Mouse (Mus musculus): ENCODE measurements at regions not wholly inside any gene's neighbourhood (a gene's known extent, or its start where the extent isn't known, plus 50 kb on each side); places are given as distances from the start of the nearest gene placed in this dataset.
"Not testable (repeated sequence)": the region's sequence is repeated elsewhere in the genome, so short reads cannot be mapped to it uniquely, and the experiment has no call there.

DNA sequence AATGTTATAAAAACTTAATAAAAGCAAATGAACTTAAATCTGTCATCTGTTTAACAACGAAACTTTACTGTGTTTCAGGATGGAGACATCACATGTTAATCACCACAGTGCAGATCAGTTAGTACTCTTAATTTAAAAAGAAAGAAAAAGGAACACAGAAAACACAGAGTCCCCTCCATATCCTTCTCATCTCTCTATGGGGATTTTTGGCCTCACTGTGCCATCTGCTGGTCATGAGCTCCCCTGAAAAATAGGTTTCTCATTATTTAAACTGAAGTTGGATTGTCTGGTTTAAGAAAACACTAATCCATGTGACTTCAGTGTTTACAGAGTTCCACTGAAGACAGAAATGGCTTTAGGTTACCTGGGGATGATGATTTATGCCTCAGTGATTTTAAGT, 548.7 kb upstream of the Zfp386 start:
- Histone ChIP-seq H3K9ac (replicated peaks) (no peak overlapping the region), H3K36me3 (no peaks in the 10 kb centered on the region), H3K4me1 (replicated peaks) (no peaks in the 10 kb centered on the region), H3K9me3 (peaks cover 25% of the 10 kb centered on the region), H3K4me3 (replicated peaks) (no peak overlapping the region), H3K27me3 (no peaks in the 10 kb centered on the region), H3K27ac (no peak overlapping the region), H3K4me2 (replicated peaks) (no peak overlapping the region)
- WGBS = 68% methylated on average over 1 of the region's 1 CpGs
- ATAC-seq = no peak

DNA sequence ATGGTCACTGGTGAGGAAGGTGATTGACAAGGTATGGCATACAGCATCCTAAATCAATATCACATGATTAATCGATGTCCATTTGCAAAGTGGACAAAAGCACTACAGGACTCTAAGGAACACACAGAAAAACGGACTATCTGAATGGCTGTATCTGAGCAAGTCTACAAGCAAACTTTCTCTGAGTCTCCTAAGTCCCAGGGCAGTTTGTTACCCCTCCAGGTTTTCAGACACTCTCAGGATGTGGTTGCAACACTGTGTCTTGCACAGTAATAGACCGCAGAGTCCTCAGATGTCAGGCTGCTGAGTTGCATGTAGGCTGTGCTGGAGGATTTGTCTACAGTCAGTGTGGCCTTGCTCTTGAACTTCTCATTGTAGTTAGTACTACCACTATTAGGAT, 540.2 kb upstream of the Zfp386 start:
- 63% methylated on average over 3 of the region's 3 CpGs for WGBS
- H3K27ac ChIP-seq; H3K27me3 ChIP-seq; ATAC-seq; H3K4me3 ChIP-seq (replicated peaks); H3K4me1 ChIP-seq (replicated peaks); H3K4me2 ChIP-seq (replicated peaks); H3K9ac ChIP-seq (replicated peaks); H3K36me3 ChIP-seq: not testable (repeated sequence)
- H3K9me3 ChIP-seq = peaks cover 13% of the 10 kb centered on the region; the same call in 1 of the 2 replicates

DNA sequence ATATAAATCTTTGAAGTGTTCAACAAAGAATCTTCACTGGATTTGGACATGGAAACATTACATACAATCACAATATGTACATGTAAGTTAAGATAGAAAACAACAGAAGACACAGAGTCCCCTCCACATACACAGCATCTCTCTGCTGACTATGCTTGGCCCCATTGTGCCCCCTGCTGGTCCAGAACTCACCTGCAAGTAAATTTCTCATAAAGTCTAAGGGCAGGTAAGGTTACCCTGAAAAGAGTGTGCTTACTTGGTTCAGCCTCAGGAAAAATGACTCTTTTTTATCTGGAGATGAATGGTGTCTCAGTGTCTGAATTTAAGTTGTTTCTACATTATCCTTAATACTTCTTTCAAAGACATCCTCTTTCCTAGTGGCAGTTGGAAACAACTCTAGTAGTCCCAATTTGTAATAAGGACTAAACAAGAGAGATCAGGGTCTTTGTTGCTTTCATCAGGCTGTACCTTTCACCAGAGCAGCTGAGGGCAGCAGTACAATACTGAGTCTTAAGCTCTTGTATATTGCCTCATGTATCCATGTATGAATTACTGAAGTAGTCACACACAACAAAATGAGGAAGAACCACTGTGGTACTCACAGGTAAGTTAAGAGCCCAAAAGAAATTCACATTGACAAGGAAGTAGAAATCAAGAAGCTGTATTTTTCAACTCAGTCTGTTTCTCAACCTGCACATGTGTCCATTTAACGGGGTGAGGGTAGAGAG, 538.7 kb upstream of the Zfp386 start:
- H3K36me3 ChIP-seq; H3K9ac ChIP-seq (replicated peaks); H3K27me3 ChIP-seq; H3K4me2 ChIP-seq (replicated peaks); H3K4me3 ChIP-seq (replicated peaks); H3K4me1 ChIP-seq (replicated peaks); ATAC-seq; H3K27ac ChIP-seq; H3K9me3 ChIP-seq: not testable (repeated sequence)
- WGBS = 35% methylated on average over 1 of the region's 1 CpGs

GRCm38 (mm10) chr12:115518778-115519541, 528.6 kb upstream of the Zfp386 start:
- not testable (repeated sequence) for H3K36me3 ChIP-seq; H3K4me3 ChIP-seq (replicated peaks); H3K9ac ChIP-seq (replicated peaks); H3K27me3 ChIP-seq; ATAC-seq; H3K4me2 ChIP-seq (replicated peaks); H3K27ac ChIP-seq; H3K4me1 ChIP-seq (replicated peaks)
- 82% methylated on average over 2 of the region's 2 CpGs for WGBS
- peaks cover 20% of the 10 kb centered on the region; the same call in 1 of the 2 replicates for H3K9me3 ChIP-seq

GRCm38 (mm10) chr12:115527065-115527464, 520.5 kb upstream of the Zfp386 start:
- Histone ChIP-seq H3K4me1 (replicated peaks) (no peaks in the 10 kb centered on the region), H3K9ac (replicated peaks) (no peak overlapping the region), H3K4me3 (replicated peaks) (no peak overlapping the region), H3K4me2 (replicated peaks) (no peak overlapping the region), H3K9me3 (peaks cover 37% of the 10 kb centered on the region), H3K27me3 (no peaks in the 10 kb centered on the region), H3K36me3 (no peaks in the 10 kb centered on the region), H3K27ac (no peak overlapping the region)
- ATAC-seq = no peak
- 74% methylated on average over 3 of the region's 3 CpGs for WGBS

DNA sequence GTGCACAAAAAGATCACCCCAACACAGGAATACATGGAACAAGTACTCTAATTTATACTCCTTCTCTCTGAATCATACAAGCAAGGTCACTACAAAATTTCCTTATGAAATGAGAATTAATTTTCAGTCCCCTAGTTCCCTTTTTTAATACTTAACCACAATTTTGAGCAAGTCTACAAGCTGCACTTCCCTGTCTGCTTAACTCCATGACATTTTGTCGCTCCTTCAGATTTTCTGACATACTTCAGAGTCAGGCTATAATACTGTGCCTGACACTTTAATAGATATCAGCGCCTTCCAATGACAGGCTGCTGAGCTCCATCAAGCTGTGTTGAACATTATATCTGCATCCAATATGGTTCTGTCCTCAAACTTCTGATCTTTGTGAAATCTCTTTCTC, 505.0 kb upstream of the Zfp386 start:
- ATAC-seq = no peak
- Histone ChIP-seq H3K4me3 (replicated peaks) (no peak overlapping the region), H3K4me1 (replicated peaks) (no peaks in the 10 kb centered on the region), H3K27me3 (no peaks in the 10 kb centered on the region), H3K9ac (replicated peaks) (no peak overlapping the region), H3K27ac (no peak overlapping the region), H3K9me3 (peaks cover 46% of the 10 kb centered on the region), H3K36me3 (no peaks in the 10 kb centered on the region), H3K4me2 (replicated peaks) (no peak overlapping the region)
- WGBS = 75% methylated on average over 2 of the region's 2 CpGs

GRCm38 (mm10) chr12:115566878-115567277, 480.6 kb upstream of the Zfp386 start:
- peaks cover 14% of the 10 kb centered on the region; the same call in 1 of the 2 replicates for H3K9me3 ChIP-seq
- ATAC-seq; H3K36me3 ChIP-seq; H3K27ac ChIP-seq; H3K4me2 ChIP-seq (replicated peaks); H3K4me1 ChIP-seq (replicated peaks); H3K27me3 ChIP-seq; H3K4me3 ChIP-seq (replicated peaks); H3K9ac ChIP-seq (replicated peaks): not testable (repeated sequence)
- 70% methylated on average over 4 of the region's 4 CpGs for WGBS

GRCm38 (mm10) chr12:115592985-115593384, 454.5 kb upstream of the Zfp386 start:
- WGBS = 93% methylated on average over 4 of the region's 4 CpGs
- not testable (repeated sequence) for H3K4me1 ChIP-seq (replicated peaks); ATAC-seq; H3K9ac ChIP-seq (replicated peaks); H3K4me2 ChIP-seq (replicated peaks); H3K4me3 ChIP-seq (replicated peaks); H3K27ac ChIP-seq; H3K36me3 ChIP-seq; H3K27me3 ChIP-seq
- peaks cover 28% of the 10 kb centered on the region; the same call in 1 of the 2 replicates for H3K9me3 ChIP-seq

DNA sequence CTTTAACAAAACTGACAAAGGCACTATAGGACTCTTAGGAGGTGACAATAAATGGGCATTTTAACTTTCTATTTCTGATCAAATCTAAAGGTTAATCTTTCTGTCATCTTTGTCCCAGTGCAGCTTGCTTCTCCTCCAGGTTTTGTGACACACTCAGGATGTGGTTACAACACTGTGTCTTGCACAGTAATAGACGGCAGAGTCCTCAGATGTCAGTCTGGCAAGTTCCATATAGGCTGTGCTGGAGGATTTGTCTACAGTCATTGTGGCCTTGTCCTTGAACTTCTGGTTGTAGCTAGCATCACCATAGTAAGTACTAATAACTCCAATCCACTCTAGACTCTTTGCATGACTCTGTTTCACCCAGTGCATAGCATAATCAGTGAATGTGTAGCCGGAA, 443.8 kb upstream of the Zfp386 start:
- H3K27me3 ChIP-seq = no peaks in the 10 kb centered on the region
- H3K27ac ChIP-seq = no peak overlapping the region
- WGBS = 92% methylated on average over 2 of the region's 2 CpGs

DNA sequence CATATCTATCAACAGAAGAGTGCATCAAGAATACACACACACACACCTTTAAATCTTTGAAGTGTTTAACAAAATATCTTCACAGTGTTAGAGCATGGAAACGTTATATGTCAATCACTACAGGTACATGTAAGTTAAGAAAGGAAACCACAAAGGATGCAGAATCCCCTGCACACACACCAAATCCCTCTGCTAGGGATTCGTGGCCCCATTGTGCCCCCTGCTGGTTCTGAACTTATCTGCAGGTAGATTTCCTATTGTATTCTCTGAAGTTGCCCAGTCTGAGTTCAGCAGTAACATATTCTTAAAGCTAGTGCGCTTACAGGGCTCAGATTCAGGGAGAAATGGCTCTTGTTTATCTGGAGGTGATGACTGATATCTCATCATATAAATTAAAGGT, 442.6 kb upstream of the Zfp386 start:
- ATAC-seq = no peak
- no peak overlapping the region for H3K4me3 ChIP-seq (replicated peaks)
- H3K9ac ChIP-seq (replicated peaks) = no peak overlapping the region
- WGBS = 57% methylated on average over 3 of the region's 3 CpGs
- no peaks in the 10 kb centered on the region for H3K27me3 ChIP-seq
- H3K4me1 ChIP-seq (replicated peaks) = no peaks in the 10 kb centered on the region
- H3K9me3 ChIP-seq = peaks cover 52% of the 10 kb centered on the region
- H3K27ac ChIP-seq = no peak overlapping the region
- H3K36me3 ChIP-seq = no peaks in the 10 kb centered on the region
- no peak overlapping the region for H3K4me2 ChIP-seq (replicated peaks)

More for the DNA sequence above, 443.8 kb upstream of the Zfp386 start:
- no peak for ATAC-seq
- H3K9me3 ChIP-seq = peaks cover 49% of the 10 kb centered on the region
- H3K4me1 ChIP-seq (replicated peaks) = no peaks in the 10 kb centered on the region
- no peaks in the 10 kb centered on the region for H3K36me3 ChIP-seq
- no peak overlapping the region for H3K4me3 ChIP-seq (replicated peaks)
- H3K9ac ChIP-seq (replicated peaks) = no peak overlapping the region
- H3K4me2 ChIP-seq (replicated peaks) = no peak overlapping the region

DNA sequence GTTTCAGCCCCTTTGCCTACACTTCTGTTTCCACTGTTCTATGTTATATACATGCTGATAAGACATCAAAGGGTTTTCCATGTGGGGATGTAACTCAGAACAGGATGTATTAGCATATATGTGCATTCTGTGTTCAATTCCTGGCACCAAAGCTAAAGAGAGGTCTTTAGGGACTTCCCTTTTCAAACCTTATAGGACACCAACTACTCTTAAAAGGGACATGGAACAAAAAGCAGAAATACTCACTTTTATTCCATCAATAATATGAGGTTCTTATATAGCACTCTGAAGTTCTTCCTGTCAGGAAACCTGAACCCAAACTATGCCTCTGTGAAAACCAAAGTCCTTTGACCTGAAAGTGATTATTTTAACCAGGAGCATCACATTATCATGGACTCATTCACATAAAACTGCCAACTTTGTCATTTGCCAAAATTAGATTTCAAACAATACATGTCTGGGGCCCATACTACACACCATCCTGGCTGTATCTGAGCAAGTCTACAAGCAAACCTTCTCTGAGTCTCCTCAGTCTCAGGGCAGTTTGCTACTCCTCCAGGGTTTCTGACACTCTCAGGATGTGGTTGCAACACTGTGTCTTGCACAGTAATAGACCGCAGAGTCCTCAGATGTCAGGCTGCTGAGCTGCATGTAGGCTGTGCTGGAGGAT, 424.8 kb upstream of the Zfp386 start:
- not testable (repeated sequence) for H3K4me2 ChIP-seq (replicated peaks); H3K9ac ChIP-seq (replicated peaks); H3K27ac ChIP-seq; H3K4me1 ChIP-seq (replicated peaks); H3K36me3 ChIP-seq; H3K4me3 ChIP-seq (replicated peaks); ATAC-seq; H3K27me3 ChIP-seq
- peaks cover 33% of the 10 kb centered on the region for H3K9me3 ChIP-seq
- 94% methylated on average over 1 of the region's 1 CpGs for WGBS

- H3K27ac ChIP-seq = no peak overlapping the region
- no peaks in the 10 kb centered on the region for H3K36me3 ChIP-seq
- ATAC-seq = no peak
- H3K4me2 ChIP-seq (replicated peaks) = no peak overlapping the region
- H3K9me3 ChIP-seq = peaks cover 41% of the 10 kb centered on the region
- no peaks in the 10 kb centered on the region for H3K27me3 ChIP-seq
- no peaks in the 10 kb centered on the region for H3K4me1 ChIP-seq (replicated peaks)
- 81% methylated on average over 3 of the region's 3 CpGs for WGBS
- H3K4me3 ChIP-seq (replicated peaks) = no peak overlapping the region
- no peak overlapping the region for H3K9ac ChIP-seq (replicated peaks)
Observed at GRCm38 (mm10) chr12:115624221-115624620, 423.3 kb upstream of the Zfp386 start.
